Mouse (Mus musculus) kidney, adult 2 months (tissue): ENCODE results near the gene Timm29. TPM values are rescaled to one million over a fixed set of nuclear protein-coding genes. Genes with fewer than 3 reads are reported as not detected.

Source experiments
- DNase-seq: peaks from one replicate; pipeline ENCODE4 v3.0.0; 2021
- H3K27ac ChIP-seq: fragments of 200-500 bp; 2 replicates; pipeline ENCODE4 v1.5.1; 2012; ENCODE audit warnings: low read depth, low read length, control low read depth, inconsistent platforms; ENCODE audit not compliant: insufficient read depth
- H3K27me3 ChIP-seq: fragments of 200-500 bp; replicated peaks from 2 replicates; pipeline ENCODE4 v1.6.1; 2012; ENCODE audit warnings: mild to moderate bottlenecking, moderate library complexity, low read length, inconsistent platforms; ENCODE audit not compliant: control insufficient read depth, insufficient read depth
- H3K36me3 ChIP-seq: fragments of 200-500 bp; 2 replicates; pipeline ENCODE4 v1.6.1; 2012; ENCODE audit warnings: mild to moderate bottlenecking, moderate library complexity, low read length, inconsistent platforms; ENCODE audit not compliant: control insufficient read depth, insufficient read depth
- H3K4me1 ChIP-seq: fragments of 200-500 bp; 2 replicates; pipeline ENCODE4 v1.6.1; 2011; ENCODE audit warnings: low read length; ENCODE audit not compliant: control insufficient read depth, insufficient read depth
- H3K4me3 ChIP-seq: fragments of 200-500 bp; 2 replicates; pipeline ENCODE4 v1.5.1; 2011; ENCODE audit warnings: mild to moderate bottlenecking, low read depth, low read length, control low read depth; ENCODE audit not compliant: insufficient read depth
- CTCF ChIP-seq: fragments of 200-500 bp; conservative IDR thresholded peaks from 2 replicates; pipeline ENCODE4 v1.5.1; 2011; ENCODE audit warnings: low read depth, mild to moderate bottlenecking, control low read depth, low read length, moderate library complexity, mixed read lengths; ENCODE audit not compliant: insufficient read depth, insufficient read length
- POLR2A ChIP-seq: fragments of 200-500 bp; IDR thresholded peaks from one replicate; pipeline ENCODE4 v1.6.1; 2011; ENCODE audit warnings: low read depth, low read length, control low read depth
- WGBS: fragments of 180-500 bp; shearing (Covaris S2); methylation state at CpG from one replicate; pipeline ENCODE4 v1.1.7; 2018; 5-methylcytosine and 5-hydroxymethylcytosine counted together
- polyA plus RNA-seq: library from polyadenylated mRNA; depleted of rRNA; stranded (reverse); fragments of >200 nt; gene quantifications from 2 replicates; pipeline ENCODE4 v1.2.3, GENCODE M21; 2012; rRNA removed

Timm29 gene
- 33.6 and 34.0 TPM in 2 replicates for polyA plus RNA-seq

DNA sequence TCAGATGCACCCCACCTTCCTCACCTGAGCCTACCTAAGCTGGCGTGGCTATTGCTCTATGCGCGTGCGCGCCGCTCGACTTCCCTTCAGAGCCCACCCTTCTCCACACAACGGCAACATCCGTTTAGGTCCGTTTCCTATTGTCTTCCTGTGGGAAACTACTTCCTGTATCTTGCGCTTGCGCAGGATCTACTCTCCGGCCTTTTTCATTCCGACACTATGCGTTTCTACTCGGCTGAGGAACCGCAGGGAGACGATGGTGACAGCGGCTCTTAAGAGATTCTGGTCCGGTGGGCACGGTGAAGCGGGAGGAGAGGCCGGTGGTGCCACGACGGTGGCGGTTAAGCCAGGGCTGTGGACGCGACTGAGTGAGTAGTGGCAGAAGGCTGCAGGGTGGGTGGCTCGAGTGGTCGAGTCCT lies at the start of gene Timm29, which contains the start of gene Yipf2:
Gene Timm29 (plus strand): TSS at position 20 of the 419 bp plus-strand sequence.
Gene Yipf2 (minus strand): TSS at position 126 of the 419 bp plus-strand sequence.
- under 1% methylated on average over 30 of the region's 30 CpGs for WGBS
- no peaks in the 10 kb centered on the region for H3K36me3 ChIP-seq
- 0 out of 2 replicates have a peak, but pooled peaks have one; percentile 2 for TF ChIP-seq CTCF
- TF ChIP-seq POLR2A, result peak; percentile 54

DNA sequence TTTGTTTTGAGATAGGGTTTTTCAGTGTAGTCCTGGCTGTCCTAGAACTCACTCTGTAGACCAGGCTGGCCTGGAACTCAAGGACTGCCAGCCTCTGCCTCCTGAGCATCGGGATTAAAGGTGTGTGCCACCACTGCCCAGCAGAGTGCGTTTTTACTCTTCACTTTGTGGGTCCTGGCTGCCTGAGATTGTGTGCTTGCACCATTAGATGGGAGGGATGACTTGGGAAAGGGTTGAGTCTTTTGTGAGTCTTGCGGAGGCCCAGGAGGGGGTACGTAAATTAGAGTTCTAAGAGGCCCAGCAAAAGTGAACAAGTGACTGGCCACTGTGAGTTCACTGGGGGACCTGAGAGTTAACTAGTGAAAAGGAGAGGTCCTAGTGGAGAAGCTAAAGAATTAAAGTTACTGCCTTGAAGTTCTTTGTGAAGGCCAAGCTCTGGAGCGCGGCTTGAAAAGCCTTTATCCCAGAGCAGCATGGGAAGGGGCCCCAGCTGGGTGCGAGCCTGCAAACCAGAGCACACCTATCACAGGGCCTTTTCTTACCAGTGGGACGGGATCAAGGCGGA lies 47.1 kb upstream of the Timm29 start:
- Histone ChIP-seq H3K4me1 (peaks cover 7% of the 10 kb centered on the region; the same call in 1 of the 2 replicates), H3K27ac (peak overlapping the region; percentile 63), H3K36me3 (no peaks in the 10 kb centered on the region), H3K4me3 (peak overlapping the region; percentile 81), H3K27me3 (no peaks in the 10 kb centered on the region)
- no peak for DNase-seq
- no peak for TF ChIP-seq CTCF
- peak; percentile 5 for TF ChIP-seq POLR2A
- 14% methylated on average over 9 of the region's 9 CpGs for WGBS

More for the DNA sequence above, at the start of gene Timm29, which contains the start of gene Yipf2:
- DNase-seq, result peak; percentile 97
- Histone ChIP-seq H3K27ac (peak within 1 kb of the TSS; percentile 76), H3K4me3 (peak within 1 kb of the TSS; percentile 80), H3K4me1 (peaks cover 6% of the 10 kb centered on the region; the same call in 1 of the 2 replicates), H3K27me3 (no peaks in the 10 kb centered on the region)

DNA sequence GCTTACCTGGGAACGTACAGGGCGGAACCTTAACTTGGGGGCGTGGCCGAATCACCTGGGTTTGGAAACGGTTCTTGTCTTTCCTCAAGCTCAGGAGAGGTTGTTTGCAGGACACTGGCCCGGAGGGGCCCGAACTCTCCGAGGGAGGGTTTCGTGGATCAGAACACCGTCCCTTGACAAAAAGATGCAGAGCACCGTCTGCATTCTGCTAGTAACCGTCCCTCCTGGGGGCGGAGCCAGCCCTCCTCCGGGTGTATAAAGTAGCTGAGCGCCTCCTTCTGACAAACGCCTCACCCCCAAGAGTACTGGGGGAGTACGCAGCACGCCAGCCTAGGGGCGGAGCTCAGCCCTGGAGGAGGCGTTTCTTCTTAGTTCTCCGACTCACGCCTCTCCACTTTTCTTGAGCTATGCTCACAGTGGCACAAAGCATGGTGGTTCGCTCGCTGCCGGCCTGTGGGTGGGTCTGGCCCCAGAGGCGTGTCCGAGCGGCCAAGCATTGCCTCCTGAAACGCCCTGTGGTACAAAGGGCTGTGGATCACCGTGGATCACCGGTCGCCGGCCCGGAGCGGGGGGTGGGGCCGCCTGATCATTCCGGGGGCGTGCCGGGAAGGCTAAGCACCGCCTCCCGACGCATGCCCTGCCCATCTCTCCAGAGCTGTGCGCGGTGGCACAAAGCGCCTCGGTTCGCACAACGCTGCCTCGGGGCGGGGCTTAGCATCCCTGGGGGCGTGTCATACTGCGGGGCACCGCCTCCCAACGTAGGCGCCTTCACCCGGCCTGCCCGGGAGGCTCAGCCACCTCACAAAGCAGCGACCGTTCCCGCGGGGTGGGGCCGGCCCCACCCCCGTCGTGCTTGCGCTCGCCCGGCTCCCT lies 46.4 kb upstream of the Timm29 start:
- WGBS, result under 1% methylated on average over 67 of the region's 67 CpGs
- Histone ChIP-seq H3K4me1 (peaks cover 7% of the 10 kb centered on the region; the same call in 1 of the 2 replicates), H3K27me3 (no peaks in the 10 kb centered on the region), H3K27ac (peak overlapping the region; percentile 84), H3K4me3 (peak overlapping the region; percentile 81), H3K36me3 (no peaks in the 10 kb centered on the region)
- TF ChIP-seq CTCF (peak; percentile 54), POLR2A (peak; percentile 27)
- DNase-seq, result peak; percentile 100

DNA sequence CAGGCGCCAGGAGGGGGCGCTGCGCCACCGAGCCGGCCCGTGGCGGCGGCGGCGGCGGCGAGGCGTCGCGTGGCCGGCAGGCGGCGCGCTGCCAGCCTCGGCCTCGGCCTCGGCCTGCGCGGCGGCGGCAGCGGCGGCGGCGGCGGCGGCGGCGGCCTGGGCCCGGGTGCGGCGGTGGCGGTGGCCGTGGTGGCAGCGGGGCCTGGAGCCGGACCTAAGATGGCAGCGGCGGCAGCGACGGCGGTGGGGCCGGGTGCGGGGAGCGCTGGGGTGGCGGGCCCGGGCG lies 45.8 kb upstream of the Timm29 start, which contains the start of gene Carm1:
Gene Carm1 (plus strand): TSS at position 106 of the 286 bp plus-strand sequence.
- H3K36me3 ChIP-seq, result no peaks in the 10 kb centered on the region
- no peak for DNase-seq
- WGBS, result 29% methylated on average over 52 of the region's 52 CpGs
- peak within 1 kb of the TSS; percentile 84 for H3K27ac ChIP-seq
- no peaks in the 10 kb centered on the region for H3K27me3 ChIP-seq
- H3K4me3 ChIP-seq, result peak within 1 kb of the TSS; percentile 92
- peaks cover 7% of the 10 kb centered on the region; the same call in 1 of the 2 replicates for H3K4me1 ChIP-seq
- no peak for TF ChIP-seq CTCF
- TF ChIP-seq POLR2A, result no peak

DNA sequence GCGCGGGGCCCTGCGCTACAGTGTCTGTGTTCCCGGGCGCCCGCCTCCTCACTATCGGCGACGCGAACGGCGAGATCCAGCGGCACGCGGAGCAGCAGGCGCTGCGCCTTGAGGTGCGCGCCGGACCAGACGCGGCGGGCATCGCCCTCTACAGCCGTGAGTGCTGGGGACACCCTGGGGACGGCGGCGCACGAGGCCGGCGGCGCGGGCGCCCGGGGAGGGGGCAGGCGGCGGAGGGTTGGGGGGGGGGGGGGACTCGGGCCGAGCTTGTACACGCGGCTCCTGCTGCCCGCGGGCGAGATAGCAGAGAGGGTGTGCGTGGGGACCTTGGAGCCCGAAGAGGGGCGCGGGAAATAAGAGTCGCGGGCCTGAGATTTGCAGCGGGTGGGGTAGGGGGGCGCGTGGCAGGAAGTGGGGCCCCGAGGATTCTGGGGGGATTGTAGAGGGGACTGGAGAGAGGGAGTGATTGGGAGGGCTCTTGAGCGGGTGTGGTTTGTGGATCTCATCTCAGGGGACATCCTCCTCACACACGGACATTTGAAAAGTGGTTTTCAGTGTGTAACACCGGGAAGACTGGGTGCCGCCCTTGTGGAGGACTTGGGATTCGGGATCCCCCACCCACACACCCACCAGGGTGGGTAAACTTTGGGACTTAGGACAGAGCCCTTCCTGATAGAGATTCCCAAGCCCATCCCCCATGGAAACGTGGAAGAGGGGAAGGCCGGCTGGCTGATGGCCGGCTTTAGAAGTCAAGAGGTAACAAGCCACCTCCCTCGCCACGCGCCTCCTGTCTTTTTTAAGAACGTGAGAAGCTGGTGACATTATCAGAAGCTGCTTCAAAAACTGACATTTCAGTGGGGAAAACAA lies 45.2 kb upstream of the Timm29 start:
- H3K27ac ChIP-seq, result peak overlapping the region; percentile 80
- TF ChIP-seq CTCF, result no peak
- TF ChIP-seq POLR2A, result no peak
- no peaks in the 10 kb centered on the region for H3K27me3 ChIP-seq
- H3K36me3 ChIP-seq, result no peaks in the 10 kb centered on the region
- H3K4me1 ChIP-seq, result peaks cover 7% of the 10 kb centered on the region; the same call in 1 of the 2 replicates
- WGBS, result 1% methylated on average over 66 of the region's 66 CpGs
- DNase-seq, result peak; percentile 68
- H3K4me3 ChIP-seq, result peak overlapping the region; percentile 92

DNA sequence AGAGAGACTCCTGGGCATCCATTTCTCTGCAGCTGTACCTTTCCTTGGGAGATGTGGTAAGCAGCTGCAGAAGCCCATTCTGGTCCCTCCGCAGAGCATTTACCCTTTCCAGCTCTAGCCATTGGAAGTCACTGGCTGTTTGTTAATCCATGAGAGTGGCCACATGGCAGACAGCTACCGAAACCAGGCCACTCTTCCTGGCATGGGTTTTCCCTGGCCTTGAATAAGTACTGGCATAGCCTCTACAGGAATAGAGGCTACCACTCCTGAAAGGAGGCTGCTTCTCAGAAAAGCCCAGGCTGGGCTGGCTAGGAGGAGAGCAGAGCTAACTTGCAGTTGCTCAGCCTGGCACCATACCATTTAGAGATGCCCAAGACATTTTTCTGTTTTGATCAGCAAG lies 41.5 kb upstream of the Timm29 start:
- Histone ChIP-seq H3K4me1 (peaks cover 4% of the 10 kb centered on the region; the same call in 1 of the 2 replicates), H3K27me3 (no peaks in the 10 kb centered on the region), H3K27ac (no peak overlapping the region), H3K36me3 (no peaks in the 10 kb centered on the region), H3K4me3 (no peak overlapping the region)
- TF ChIP-seq CTCF, result no peak
- TF ChIP-seq POLR2A, result no peak
- 96% methylated on average over 2 of the region's 2 CpGs for WGBS
- no peak for DNase-seq
